Mouse (Mus musculus) embryo, embryonic 10.5 days (tissue): ENCODE results near the gene 2310034C09Rik.
"Not testable (repeated sequence)": the region's sequence is repeated elsewhere in the genome, so short reads cannot be mapped to it uniquely, and the experiment has no call there.

Experiments
- DNase-seq: peaks from one replicate; pipeline ENCODE4 v3.0.0-alpha.2; 2015; ENCODE audit warnings: low spot score

2310034C09Rik gene

GRCm38 (mm10) chr16:88758547-88758946, at the start of gene 2310034C09Rik:
2310034C09Rik (plus strand) TSS chr16:88758847.
- not testable (repeated sequence) for DNase-seq

GRCm38 (mm10) chr16:88710757-88711156, 47.9 kb upstream of the 2310034C09Rik start:
- no peak for DNase-seq

GRCm38 (mm10) chr16:88711245-88711644, 47.4 kb upstream of the 2310034C09Rik start:
- no peak for DNase-seq

GRCm38 (mm10) chr16:88716549-88716948, 42.1 kb upstream of the 2310034C09Rik start:
- DNase-seq = no peak

GRCm38 (mm10) chr16:88720031-88720430, 38.6 kb upstream of the 2310034C09Rik start:
- DNase-seq = no peak

- no peak for DNase-seq
Measured at GRCm38 (mm10) chr16:88728812-88729275, 29.8 kb upstream of the 2310034C09Rik start, which contains the start of gene Krtap13-1. Krtap13-1 (plus strand) TSS chr16:88728862.

GRCm38 (mm10) chr16:88735391-88735790, 23.3 kb upstream of the 2310034C09Rik start:
- no peak for DNase-seq

GRCm38 (mm10) chr16:88744750-88745340, 13.8 kb upstream of the 2310034C09Rik start:
- DNase-seq = no peak

GRCm38 (mm10) chr16:88747943-88748342, 10.7 kb upstream of the 2310034C09Rik start:
- DNase-seq = no peak

GRCm38 (mm10) chr16:88751535-88751934, 7.1 kb upstream of the 2310034C09Rik start, which contains the start of gene Krtap13:
Krtap13 (minus strand) TSS chr16:88751635.
- DNase-seq = not testable (repeated sequence)

- no peak for DNase-seq
Measured at GRCm38 (mm10) chr16:88774106-88774505, 15.5 kb downstream of the 2310034C09Rik start, which contains the start of gene 2310057N15Rik. 2310057N15Rik (minus strand) TSS chr16:88774206.

GRCm38 (mm10) chr16:88777596-88777995, 18.9 kb downstream of the 2310034C09Rik start, which contains the start of gene Gm5965:
Gm5965 (plus strand) TSS chr16:88777896.
- no peak for DNase-seq

GRCm38 (mm10) chr16:88786786-88787185, 28.1 kb downstream of the 2310034C09Rik start:
- DNase-seq = no peak
